In genomic region chr17:72603118-72603885, GRCm38 (mm10) we compare ENCODE assay signal across 9 mouse cellular contexts. TPM values are rescaled to one million over a fixed set of nuclear protein-coding genes. Genes with fewer than 3 reads are reported as not detected.
DNase-seq lines count a peak whose midpoint lies in the region; ATAC-seq and TF ChIP-seq lines count a peak whose summit lies in the region.
"Had no signal": no experiment of that assay in that cellular context is flagged by ENCODE, and none has a peak within 500 bp of the region (broad histone marks: within the 10 kb centered on the region; RNA-seq: fewer than 3 reads in every experiment).

No protein-coding gene starts in this region.

- DNase-seq in WW6 (ENCODE audit: low read depth, low spot score): peak; percentile 46
- peak; percentile 31 to 52 for DNase-seq in cerebellum, postnatal 4 days (ENCODE audit: low spot score in 2 of 2)
- DNase-seq in gastrocnemius, adult 2 months: peak; percentile 71
- DNase-seq in hindbrain, embryonic 14.5 days (ENCODE audit: low spot score): peak; percentile 76
- DNase-seq in layer of hippocampus, postnatal 36 days: peak; percentile 57
- peak; percentile 48 for DNase-seq in lung, postnatal 25 days (ENCODE audit: low spot score)
- DNase-seq in retina, postnatal 7 days (ENCODE audit: low read depth, low spot score): peak; percentile 34
- DNase-seq in urinary bladder, postnatal 25 days (ENCODE audit: low spot score): peak; percentile 84

- H3K36me3 ChIP-seq in hindbrain, embryonic 14.5 days (replicated peaks; ENCODE audit: control insufficient read depth, insufficient read depth): no peaks in the 10 kb centered on the region

- peaks cover 21% of the 10 kb centered on the region for H3K27me3 ChIP-seq in hindbrain, embryonic 14.5 days (ENCODE audit: control insufficient read depth, insufficient read depth, low read length)

- intact Hi-C loops in gastrocnemius, adult 2 months (cut with DNase I): loop anchor here (5.0 kb wide), 1 partner anchor 184 kb away; no protein-coding TSS in a partner anchor

- H3K9ac ChIP-seq in hindbrain, embryonic 14.5 days: peak overlapping the region; percentile 55

- H3K4me2 ChIP-seq in hindbrain, embryonic 14.5 days (replicated peaks): peak overlapping the region; percentile 93

- 1% methylated on average over 39 of the region's 40 CpGs for WGBS in hindbrain, embryonic 14.5 days

- no peaks in the 10 kb centered on the region for H3K9me3 ChIP-seq in hindbrain, embryonic 14.5 days (ENCODE audit: control insufficient read depth, low read length)

- no peak for ATAC-seq in hindbrain, embryonic 14.5 days (ENCODE audit: low FRiP score)

- H3K4me1 ChIP-seq in hindbrain, embryonic 14.5 days (replicated peaks; ENCODE audit: control insufficient read depth, insufficient read depth, low read length): 0 out of 2 replicates have a peak, but pooled peaks cover 9% of the 10 kb centered on the region

- H3K4me3 ChIP-seq in gastrocnemius, adult 2 months: no peak overlapping the region
- H3K4me3 ChIP-seq in hindbrain, embryonic 14.5 days (replicated peaks; ENCODE audit: low read length): peak overlapping the region; percentile 65

- H3K27ac ChIP-seq in gastrocnemius, adult 2 months: no peak overlapping the region
- no peak overlapping the region for H3K27ac ChIP-seq in hindbrain, embryonic 14.5 days

- TF ChIP-seq CTCF in gastrocnemius, adult 2 months (IDR thresholded peaks at IDR 0.05): no peak

RNA-seq across cellular contexts. Expression of gene Alk, which starts 1.1 kb away (rescaled TPM):
- not detected for total RNA-seq in gastrocnemius, adult 2 months (2021)
- 2.9 and 3.2 TPM in 2 replicates for polyA plus RNA-seq in hindbrain, embryonic 14.5 days (2014; fragmentation: Nextera tagmentation; extraction: Ambion mirVana)
- total RNA-seq in layer of hippocampus, postnatal 36 days (2021): 1 to 10 TPM; 6.8 to 7.1 TPM
- polyA plus RNA-seq: spleen, adult 2 months had no signal

Comparison
In these comparisons a context has a peak if more than half of its experiments do, and no peak if none do; other contexts are left out.
1. DNase-seq: peak in every context shown above with its lines; median percentile 84 in urinary bladder, postnatal 25 days; 76 in hindbrain, embryonic 14.5 days; 71 in gastrocnemius, adult 2 months; 57 in layer of hippocampus, postnatal 36 days; 48 in lung, postnatal 25 days; 46 in WW6; 42 in cerebellum, postnatal 4 days; 34 in retina, postnatal 7 days.
2. RNA of gene Alk, which starts 1.1 kb away (total RNA-seq): 6.8 to 7.1 TPM in layer of hippocampus, postnatal 36 days; not detected in gastrocnemius, adult 2 months; every median in the first group is over 4 times any median in the second.